Mouse (Mus musculus) olfactory bulb, adult 2 months (tissue): ENCODE data around the gene Tmed8.

ENCODE experiments used
- CTCF ChIP-seq: fragments of 200-500 bp; IDR thresholded peaks from 2 replicates; pipeline ENCODE4 v1.5.1; 2012; ENCODE audit warnings: low read depth, mild to moderate bottlenecking, low read length, moderate library complexity; ENCODE audit not compliant: insufficient read depth
- POLR2A ChIP-seq: fragments of 200-500 bp; IDR thresholded peaks from 2 replicates; pipeline ENCODE4 v1.6.1; 2012; ENCODE audit warnings: mild to moderate bottlenecking, low read depth, low read length, moderate library complexity; ENCODE audit not compliant: insufficient read depth

- TF ChIP-seq CTCF (no peak), POLR2A (no peak)
Observed at GRCm38 (mm10) chr12:87193008-87193407, 7.2 kb downstream of the Tmed8 start.
